Mouse (Mus musculus): ENCODE results near the gene 2310009B15Rik.

DNA sequence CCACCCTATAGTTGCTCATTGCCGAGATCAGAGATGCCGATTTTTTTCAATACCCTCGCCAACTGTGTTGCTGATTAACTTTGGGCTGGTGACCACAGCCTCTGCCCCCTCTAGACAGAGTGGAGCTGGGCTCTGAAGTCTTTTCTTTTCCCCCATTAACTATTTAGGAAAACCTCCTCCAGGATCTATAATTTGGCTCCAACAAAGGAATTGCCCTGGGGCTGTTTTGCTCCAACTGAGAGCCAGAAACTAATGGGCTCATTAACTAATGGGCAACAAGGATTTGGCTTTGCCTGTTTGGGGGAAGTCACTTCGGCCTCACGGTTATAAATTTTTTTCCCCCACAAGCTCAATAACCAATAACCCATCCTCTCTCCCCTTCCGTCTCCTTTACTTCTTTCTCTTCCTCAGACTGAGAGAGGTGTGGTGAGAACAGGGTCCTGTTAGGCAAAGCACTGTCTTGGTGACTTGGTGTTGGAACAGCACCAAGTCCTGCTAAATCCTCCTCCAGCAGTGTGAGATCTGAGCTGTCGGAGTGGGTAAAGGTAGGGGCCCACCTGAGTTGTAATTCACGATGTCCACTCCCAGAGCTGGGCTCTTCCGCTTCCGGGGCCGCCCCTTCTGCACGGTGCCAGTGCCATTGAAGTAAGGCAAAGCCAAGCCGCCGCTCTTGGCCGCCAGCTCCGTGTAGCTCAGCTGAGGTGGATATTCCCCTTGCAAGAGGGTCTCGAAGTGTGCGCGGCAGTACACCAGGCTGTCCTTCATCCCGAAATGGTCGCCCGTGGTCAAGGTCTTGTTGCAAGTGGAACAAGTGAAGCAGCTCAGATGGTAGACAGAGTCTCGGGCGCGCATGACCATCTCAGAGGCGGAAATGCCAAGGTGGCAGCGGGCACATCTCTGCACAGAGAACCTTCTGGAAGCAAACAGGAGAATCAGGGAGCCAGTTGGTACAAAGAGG, 18.6 kb downstream of the 2310009B15Rik start:
- no peak for TF ChIP-seq CTCF (IDR thresholded peaks at IDR 0.05; ENCODE audit: borderline replicate concordance, insufficient read depth, low read depth, low read length)
- no peak for TF ChIP-seq POLR2A (IDR thresholded peaks at IDR 0.05; ENCODE audit: borderline replicate concordance, insufficient read depth, low read length)

Measured in cerebellum, adult 2 months (tissue).